Mouse (Mus musculus): ENCODE data around the gene Gimap4.

GRCm38 (mm10) chr6:48725476-48725875 lies 41.1 kb downstream of the Gimap4 start:
- TF ChIP-seq CTCF (IDR thresholded peaks at IDR 0.05; ENCODE audit: borderline replicate concordance, insufficient read depth, low read depth, low read length) (no peak), POLR2A (IDR thresholded peaks at IDR 0.05; ENCODE audit: borderline replicate concordance, insufficient read depth, low read length) (no peak)

Data from cerebellum, adult 2 months (tissue).